In the genomic region with DNA sequence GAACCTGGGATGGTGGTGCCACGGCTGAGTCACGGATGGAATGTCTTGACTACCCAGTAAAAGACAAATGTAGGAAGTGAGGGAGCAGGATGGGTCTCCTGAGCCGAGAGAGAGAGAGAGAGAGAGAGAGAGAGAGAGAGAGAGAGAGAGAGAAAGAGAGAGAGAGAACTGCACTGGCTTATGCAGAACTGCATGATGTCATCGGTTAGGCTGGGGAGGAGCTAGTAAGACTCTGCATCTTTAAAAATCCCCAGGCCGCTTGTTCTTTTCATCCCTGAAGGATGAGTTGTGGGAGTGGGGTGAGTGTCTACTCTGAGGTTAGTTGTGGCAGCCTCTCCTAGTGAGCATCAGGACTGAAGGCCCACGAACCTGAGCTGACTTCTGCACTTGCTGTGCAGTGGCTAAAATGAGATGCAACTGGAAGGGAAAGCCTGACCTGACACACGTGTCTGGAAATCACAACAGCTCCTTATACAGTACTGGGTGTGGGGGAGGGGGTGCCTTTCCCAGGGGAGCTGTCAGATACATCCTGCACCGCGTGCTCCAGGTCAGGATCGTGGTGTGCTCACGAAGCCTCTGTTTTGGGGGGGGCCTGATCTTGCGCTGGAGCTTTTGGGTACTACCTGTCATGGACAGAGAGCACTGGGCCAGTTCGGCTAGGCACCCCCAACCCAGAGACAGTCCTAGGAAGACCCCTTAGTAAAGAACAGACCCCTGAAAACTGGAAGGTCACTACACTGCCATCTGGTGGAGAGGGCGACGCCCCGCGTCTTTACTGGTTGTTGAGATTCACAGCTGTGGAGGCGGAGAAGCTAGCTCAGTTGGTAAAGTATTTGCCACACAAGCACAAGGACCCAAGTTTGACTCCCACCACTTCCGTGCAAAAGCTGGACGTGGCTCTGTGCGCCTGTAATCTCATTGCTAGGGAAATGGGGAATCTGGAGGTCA, we compare ENCODE assay signal across 10 mouse cellular contexts. TPM values are rescaled to one million over a fixed set of nuclear protein-coding genes. Genes with fewer than 3 reads are reported as not detected.
DNase-seq lines count a peak whose midpoint lies in the region; ATAC-seq and TF ChIP-seq lines count a peak whose summit lies in the region.
"Had no signal": no experiment of that assay in that cellular context is flagged by ENCODE, and none has a peak within 500 bp of the region (broad histone marks: within the 10 kb centered on the region; RNA-seq: fewer than 3 reads in every experiment).

No protein-coding gene starts in this region.

- H3K27ac ChIP-seq in midbrain, embryonic 11.5 days (ENCODE audit: low read depth, low read length): no peak overlapping the region
- H3K27ac ChIP-seq: embryonic facial prominence, embryonic 13.5 days; midbrain, embryonic 12.5 days had no signal

- DNase-seq in kidney, postnatal 4 days: peak; percentile 48 to 51
- no peak for DNase-seq in kidney, postnatal 14 days
- peak; percentile 74 for DNase-seq in embryo, embryonic 10.5 days (ENCODE audit: low spot score)
- peak; percentile 83 for DNase-seq in midbrain, embryonic 11.5 days (ENCODE audit: low spot score, missing footprints)
- no peak for DNase-seq in frontal cortex, postnatal 14 days (ENCODE audit: low spot score in 2 of 2)
- DNase-seq in adrenal gland, postnatal 36 days: no peak
- no peak for DNase-seq in gastrocnemius, adult 8-10 months (ENCODE audit: low spot score in 2 of 2)

- no peak overlapping the region for H3K4me2 ChIP-seq in midbrain, embryonic 11.5 days
- H3K4me2 ChIP-seq: embryonic facial prominence, embryonic 13.5 days; midbrain, embryonic 12.5 days had no signal

- ATAC-seq in midbrain, embryonic 11.5 days (ENCODE audit: low FRiP score): 0 out of 2 replicates have a peak, but pooled peaks have one; percentile 24

- TF ChIP-seq CTCF in E14TG2a.4 (conservative IDR thresholded peaks at IDR 0.05; ENCODE audit: low read length): peak; percentile 42

- H3K9ac ChIP-seq in midbrain, embryonic 11.5 days (ENCODE audit: low read length): no peak overlapping the region
- H3K9ac ChIP-seq: embryonic facial prominence, embryonic 13.5 days; midbrain, embryonic 12.5 days had no signal

- no peaks in the 10 kb centered on the region for H3K36me3 ChIP-seq in E14TG2a.4 (ENCODE audit: insufficient read depth, low read length)
- no peaks in the 10 kb centered on the region for H3K36me3 ChIP-seq in midbrain, embryonic 11.5 days (ENCODE audit: control insufficient read depth, insufficient read depth, low read length)
- H3K36me3 ChIP-seq: embryonic facial prominence, embryonic 13.5 days; midbrain, embryonic 12.5 days had no signal

- peaks cover 10% of the 10 kb centered on the region; the same call in 1 of the 2 replicates for H3K4me1 ChIP-seq in E14TG2a.4 (replicated peaks; ENCODE audit: low read depth, low read length)
- H3K4me1 ChIP-seq in midbrain, embryonic 11.5 days (ENCODE audit: control insufficient read depth, insufficient read depth, low read length): no peaks in the 10 kb centered on the region
- H3K4me1 ChIP-seq: embryonic facial prominence, embryonic 13.5 days had no signal

- peaks cover 81% of the 10 kb centered on the region for H3K27me3 ChIP-seq in E14TG2a.4 (ENCODE audit: insufficient read depth, low read length)
- no peaks in the 10 kb centered on the region for H3K27me3 ChIP-seq in midbrain, embryonic 11.5 days (ENCODE audit: control insufficient read depth, insufficient read depth, low read length)
- H3K27me3 ChIP-seq: embryonic facial prominence, embryonic 13.5 days had no signal

- no peak overlapping the region for H3K4me3 ChIP-seq in E14TG2a.4 (replicated peaks; ENCODE audit: low read length)
- H3K4me3 ChIP-seq in midbrain, embryonic 11.5 days (ENCODE audit: low read depth, low read length): no peak overlapping the region
- H3K4me3 ChIP-seq: embryonic facial prominence, embryonic 13.5 days; midbrain, embryonic 12.5 days had no signal

- WGBS in midbrain, embryonic 11.5 days: 52% methylated on average over 21 of the region's 21 CpGs

- no peaks in the 10 kb centered on the region for H3K9me3 ChIP-seq in E14TG2a.4 (ENCODE audit: low read length)
- no peaks in the 10 kb centered on the region for H3K9me3 ChIP-seq in midbrain, embryonic 11.5 days (ENCODE audit: control insufficient read depth, low read length)
- H3K9me3 ChIP-seq: embryonic facial prominence, embryonic 13.5 days; midbrain, embryonic 12.5 days had no signal

RNA-seq across cellular contexts. Expression of gene Trim29, which starts 16.8 kb away (rescaled TPM):
- polyA plus RNA-seq in midbrain, embryonic 11.5 days (2014; fragmentation: Nextera tagmentation; extraction: Ambion mirVana): 0.57 and 0.75 TPM in 2 replicates
- under 1 TPM; 0.10 to 0.30 TPM for total RNA-seq in adrenal gland, postnatal 36 days (2021)
- total RNA-seq in gastrocnemius, adult 8-10 months (2022): not detected

Comparison
In these comparisons a context has a peak if more than half of its experiments do, and no peak if none do; other contexts are left out.
1. DNase-seq: peak in kidney, postnatal 4 days (2 of 2), embryo, embryonic 10.5 days (single experiment) and midbrain, embryonic 11.5 days (single experiment); none in kidney, postnatal 14 days (single experiment), frontal cortex, postnatal 14 days (0 of 2), adrenal gland, postnatal 36 days (0 of 2) and gastrocnemius, adult 8-10 months (0 of 2).